Mouse (Mus musculus) CD8-positive naive resting alpha-beta T cell, adult 57 days (primary cell): ENCODE results near the gene Rab32. TPM values are rescaled to one million over a fixed set of nuclear protein-coding genes. Genes with fewer than 3 reads are reported as not detected.

Source experiments
- total RNA-seq: library from RNA; stranded (reverse); gene quantifications from one replicate; pipeline ENCODE4 v1.2.4, GENCODE M21; 2023

The Rab32 gene
- 3.4 TPM for total RNA-seq

GRCm38 (mm10) chr10:10557570-10558336 lies at the start of gene Rab32:
Rab32 (minus strand) TSS chr10:10558265.

Other genes with a start within 250 kb of the Rab32 start
- gene Adgb, start 85.9 kb downstream of the Rab32 start, total RNA-seq, result not detected
- gene Gm10944, start 123.1 kb upstream of the Rab32 start, total RNA-seq, result not detected